Mouse (Mus musculus): ENCODE data around the gene Crocc.

The Crocc gene

DNA sequence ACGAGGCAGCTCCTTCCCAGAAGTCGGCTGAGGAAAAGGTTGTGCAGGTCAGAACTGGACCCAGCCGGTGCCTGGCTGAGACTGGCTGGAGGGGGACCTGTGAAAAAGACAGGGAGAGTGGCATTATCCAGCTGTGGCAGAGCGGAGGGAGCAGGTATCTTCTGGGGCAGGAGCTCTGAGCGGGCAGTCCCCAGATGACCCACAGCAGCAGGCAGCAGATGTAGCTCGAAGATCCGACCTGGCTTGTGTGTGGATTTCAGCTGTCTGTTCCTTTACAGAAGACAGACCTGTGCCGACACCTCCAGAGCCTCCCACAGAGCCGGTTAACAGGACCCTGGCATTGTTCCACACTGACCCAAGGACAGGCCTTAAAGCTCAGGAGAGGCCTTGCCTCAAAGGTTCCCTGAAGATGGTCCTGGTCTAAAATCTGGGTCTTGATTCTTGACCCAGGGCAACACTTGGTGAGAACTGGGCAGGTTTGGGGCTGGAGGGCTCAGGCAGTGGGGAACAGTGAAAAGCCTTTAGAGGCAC is 7.2 kb upstream of the Crocc start:
- in situ Hi-C loops (cut with MboI, MseI) = no loop called here

- in situ Hi-C loops (cut with MboI, MseI) = no loop called here
Observed at GRCm38 (mm10) chr4:141066709-141067515, 6.6 kb upstream of the Crocc start.

- in situ Hi-C loops (cut with MboI, MseI) = no loop called here
Observed at GRCm38 (mm10) chr4:141065123-141065522, 4.8 kb upstream of the Crocc start.

DNA sequence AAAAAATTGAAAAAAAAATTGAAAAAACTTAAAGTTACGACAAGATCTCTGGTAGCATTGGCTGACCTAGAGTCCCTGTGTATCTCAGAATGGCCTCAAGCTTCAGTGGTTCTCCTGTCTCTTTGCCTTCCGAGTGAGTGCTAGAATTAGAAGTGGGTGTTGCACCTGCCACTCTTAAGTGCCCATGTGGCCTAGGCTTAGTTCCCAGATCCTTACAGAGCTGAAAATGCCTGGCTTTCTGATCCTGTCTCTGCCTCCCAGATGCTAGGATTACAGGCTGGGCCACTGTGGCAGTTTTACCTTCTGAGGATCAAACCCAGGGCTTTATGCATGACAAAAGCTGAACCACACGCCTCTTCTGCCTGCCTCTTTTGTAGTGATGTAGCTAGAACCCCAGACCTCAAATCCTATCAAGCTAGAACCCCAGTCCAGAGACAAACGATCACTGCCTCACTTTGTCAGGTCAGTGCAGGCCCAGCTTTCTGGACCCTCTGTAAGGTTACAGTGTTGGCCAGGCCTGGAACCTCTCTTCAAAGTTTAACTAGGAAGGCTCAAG is 3.8 kb upstream of the Crocc start:
- in situ Hi-C loops (cut with MboI, MseI) = loop anchor here in 1 of 2 experiments (5.0 kb wide), 1 partner anchor 77 kb away; the partner anchor contains the start of gene Atp13a2

GRCm38 (mm10) chr4:141059616-141060425 is 529 bp downstream of the Crocc start:
- in situ Hi-C loops (cut with MboI, MseI) = loop anchor here in 1 of 2 experiments (5.0 kb wide), 1 partner anchor 73 kb away; the partner anchor contains the start of gene Atp13a2

DNA sequence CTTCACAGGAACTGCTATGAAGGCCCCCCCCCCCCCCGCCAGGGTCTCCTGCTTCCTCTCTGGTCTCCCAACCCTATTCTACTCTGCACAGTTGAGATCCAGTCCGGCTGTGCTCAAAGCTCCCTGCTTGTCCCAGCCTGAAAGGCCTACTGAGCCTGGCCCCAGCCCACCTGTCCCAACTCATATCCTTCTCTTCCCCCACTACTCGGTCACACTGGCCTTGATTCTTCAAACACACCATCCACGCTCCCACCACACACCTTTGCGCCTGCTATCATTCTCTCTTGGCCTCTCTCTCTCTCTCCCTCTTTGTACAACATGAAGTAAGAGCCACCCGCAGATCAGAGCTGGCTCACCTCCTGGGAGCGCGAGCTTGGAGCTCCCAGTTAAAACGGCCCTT is 1.5 kb downstream of the Crocc start:
- in situ Hi-C loops (cut with MboI, MseI) = no loop called here

GRCm38 (mm10) chr4:141056970-141057369 is 3.4 kb downstream of the Crocc start:
- in situ Hi-C loops (cut with MboI, MseI) = no loop called here

GRCm38 (mm10) chr4:141053568-141054161 is 6.7 kb downstream of the Crocc start:
- in situ Hi-C loops (cut with MboI, MseI) = no loop called here

DNA sequence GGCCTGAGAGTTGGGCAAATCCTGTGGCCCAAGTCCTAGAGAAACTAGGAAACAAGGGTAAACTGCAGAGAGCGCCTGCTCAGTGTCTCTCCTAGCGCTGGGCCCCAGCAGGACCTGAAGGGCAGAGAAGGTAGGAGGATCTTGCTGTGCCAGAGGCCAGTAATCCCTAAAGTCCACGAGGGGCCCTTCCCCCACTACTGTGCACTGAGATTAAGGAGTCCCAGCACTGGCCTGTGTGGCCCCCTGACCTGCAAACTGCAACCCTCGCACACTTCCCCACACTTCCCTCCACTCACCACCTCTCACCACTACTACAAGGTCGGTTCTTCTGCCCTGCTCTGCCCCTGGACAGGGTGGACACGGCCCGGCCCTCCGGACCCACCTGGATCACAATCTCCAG is 7.2 kb downstream of the Crocc start:
- in situ Hi-C loops (cut with MboI, MseI) = no loop called here

GRCm38 (mm10) chr4:141052442-141052841 is 7.9 kb downstream of the Crocc start:
- in situ Hi-C loops (cut with MboI, MseI) = no loop called here

DNA sequence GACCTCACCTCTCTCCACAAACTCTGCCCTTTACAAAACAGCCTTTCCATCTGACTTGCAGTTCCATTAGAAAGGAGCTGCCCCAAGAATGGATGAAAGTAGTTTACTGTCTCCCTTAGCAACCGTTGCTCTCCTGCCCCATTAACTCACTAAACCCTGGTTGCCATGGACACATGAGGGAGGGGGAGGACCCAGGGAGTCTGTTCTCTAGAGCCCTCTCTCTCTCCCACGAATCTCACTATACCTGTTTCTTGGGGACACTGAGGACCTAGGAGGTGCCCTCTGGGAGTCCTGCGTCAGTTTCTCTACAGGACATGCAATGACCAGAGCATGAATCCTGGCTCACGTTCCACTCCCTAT is 10.9 kb downstream of the Crocc start:
- in situ Hi-C loops (cut with MboI, MseI) = no loop called here

GRCm38 (mm10) chr4:141048810-141049475 is 11.4 kb downstream of the Crocc start:
- in situ Hi-C loops (cut with MboI, MseI) = no loop called here

- in situ Hi-C loops (cut with MboI, MseI) = no loop called here
Observed at GRCm38 (mm10) chr4:141044816-141045215, 15.5 kb downstream of the Crocc start.

- in situ Hi-C loops (cut with MboI, MseI) = no loop called here
Observed at GRCm38 (mm10) chr4:141041117-141041516, 19.2 kb downstream of the Crocc start.

GRCm38 (mm10) chr4:141033606-141034549 is 26.5 kb downstream of the Crocc start:
- in situ Hi-C loops (cut with MboI, MseI) = no loop called here

GRCm38 (mm10) chr4:141031733-141032132 is 28.6 kb downstream of the Crocc start:
- in situ Hi-C loops (cut with MboI, MseI) = no loop called here

DNA sequence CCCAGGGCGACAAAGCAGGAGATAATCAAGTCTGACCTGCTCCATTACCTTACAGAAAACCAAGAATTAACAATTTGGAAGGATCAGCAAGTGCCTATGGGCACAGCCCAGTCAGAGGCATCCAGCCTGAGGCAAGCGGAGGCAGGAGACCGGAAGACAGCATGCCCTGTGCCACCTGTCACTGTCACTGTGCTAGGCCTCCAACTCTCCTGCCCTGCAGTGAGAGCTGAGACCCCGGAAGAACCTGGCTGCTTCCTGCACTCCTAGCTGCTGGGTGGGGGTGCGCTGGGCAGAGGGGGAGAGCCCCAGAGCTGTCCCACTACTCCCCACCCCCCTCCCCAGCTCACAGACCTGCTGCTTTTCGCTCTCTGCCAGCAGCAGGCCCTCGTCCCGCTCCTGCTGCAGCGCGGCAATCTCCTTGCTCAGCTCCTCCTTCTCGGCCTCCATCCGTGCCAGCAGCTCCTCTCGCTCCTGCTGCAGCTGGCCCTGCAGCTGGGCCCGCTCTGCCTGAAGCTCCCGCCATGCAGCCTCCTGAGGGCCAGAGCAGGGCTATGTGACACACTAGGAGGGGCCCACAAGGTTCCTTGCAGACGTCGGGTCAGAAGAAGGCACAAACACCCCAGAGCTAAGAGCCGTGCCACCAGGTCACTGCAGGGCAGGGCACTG is 29.7 kb downstream of the Crocc start:
- in situ Hi-C loops (cut with MboI, MseI) = no loop called here

GRCm38 (mm10) chr4:141024992-141025391 is 35.4 kb downstream of the Crocc start:
- in situ Hi-C loops (cut with MboI, MseI) = no loop called here

GRCm38 (mm10) chr4:141024052-141024451 is 36.3 kb downstream of the Crocc start:
- in situ Hi-C loops (cut with MboI, MseI) = no loop called here

- in situ Hi-C loops (cut with MboI, MseI) = no loop called here
Observed at GRCm38 (mm10) chr4:141021614-141021929, 38.8 kb downstream of the Crocc start.

Measured in T-helper 17 cell (primary cell).